Mouse (Mus musculus): Measurements from ENCODE around the gene Adap2.
"Not testable (repeated sequence)": the region's sequence is repeated elsewhere in the genome, so short reads cannot be mapped to it uniquely, and the experiment has no call there.

The Adap2 gene

GRCm38 (mm10) chr11:80153857-80154495 is at the start of gene Adap2:
Adap2 (plus strand) TSS chr11:80154105.
- no peak for DNase-seq (ENCODE audit: low read depth, low spot score)

GRCm38 (mm10) chr11:80104407-80104806 is 49.5 kb upstream of the Adap2 start:
- DNase-seq (ENCODE audit: low read depth, low spot score): no peak

DNA sequence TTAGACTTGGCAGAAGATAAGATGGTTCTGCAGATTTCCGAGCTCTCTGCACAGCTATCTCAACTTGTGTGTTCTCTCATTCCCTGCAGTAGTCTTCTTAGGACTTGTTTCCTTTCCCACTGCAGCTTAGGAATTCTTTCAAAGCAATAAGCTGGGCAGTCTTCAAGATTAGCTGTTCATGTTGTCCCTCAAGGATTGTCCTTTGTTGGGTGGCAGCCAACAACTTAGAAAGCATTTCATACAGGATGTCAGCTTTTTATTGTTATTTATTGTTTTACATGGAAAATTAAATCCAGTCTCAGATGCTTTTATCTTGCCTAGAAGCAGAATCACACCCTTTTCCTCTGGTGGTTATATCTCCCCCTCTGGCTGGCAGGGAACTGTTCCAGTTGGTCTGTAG is 37.5 kb upstream of the Adap2 start:
- no peak for DNase-seq (ENCODE audit: low read depth, low spot score)

DNA sequence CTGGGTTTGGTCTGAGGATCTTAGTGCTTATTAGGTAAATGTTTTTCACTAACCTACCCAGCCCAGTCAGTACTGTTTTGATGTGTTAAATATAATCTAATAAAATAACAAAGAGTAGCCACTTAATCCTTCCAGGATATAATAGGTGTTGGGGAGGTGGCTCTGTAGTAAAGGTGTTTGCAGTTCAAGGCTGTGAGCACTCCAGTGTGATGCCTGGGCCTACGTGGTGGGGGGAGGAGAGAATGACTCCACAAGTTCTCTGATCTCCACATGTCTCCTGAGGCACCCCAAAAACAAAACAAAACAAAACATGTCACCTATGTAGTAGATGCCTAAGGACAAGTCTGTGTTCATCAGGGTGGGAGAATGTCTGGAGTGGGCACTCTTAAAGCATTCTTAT is 21.9 kb upstream of the Adap2 start:
- DNase-seq (ENCODE audit: low read depth, low spot score): no peak

DNA sequence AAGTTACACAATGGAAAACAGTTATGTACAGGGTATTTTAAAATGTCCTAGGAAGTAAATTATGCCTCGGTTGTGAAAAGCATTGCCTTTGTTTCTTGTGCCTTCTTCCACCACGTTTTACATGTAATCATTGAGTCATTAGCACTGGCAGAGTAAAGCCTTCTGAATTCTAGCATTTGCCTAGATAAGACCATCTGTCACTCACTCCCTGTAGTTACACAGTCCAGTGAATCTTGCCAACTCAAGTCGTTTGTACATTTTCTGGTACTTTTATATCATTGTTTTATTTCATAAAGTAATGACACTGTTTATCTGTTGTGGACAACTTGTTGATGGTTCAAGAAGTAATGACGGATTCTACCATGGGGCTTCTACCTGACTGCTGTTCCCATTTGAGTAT is 19.2 kb upstream of the Adap2 start:
- DNase-seq (ENCODE audit: low read depth, low spot score): no peak

DNA sequence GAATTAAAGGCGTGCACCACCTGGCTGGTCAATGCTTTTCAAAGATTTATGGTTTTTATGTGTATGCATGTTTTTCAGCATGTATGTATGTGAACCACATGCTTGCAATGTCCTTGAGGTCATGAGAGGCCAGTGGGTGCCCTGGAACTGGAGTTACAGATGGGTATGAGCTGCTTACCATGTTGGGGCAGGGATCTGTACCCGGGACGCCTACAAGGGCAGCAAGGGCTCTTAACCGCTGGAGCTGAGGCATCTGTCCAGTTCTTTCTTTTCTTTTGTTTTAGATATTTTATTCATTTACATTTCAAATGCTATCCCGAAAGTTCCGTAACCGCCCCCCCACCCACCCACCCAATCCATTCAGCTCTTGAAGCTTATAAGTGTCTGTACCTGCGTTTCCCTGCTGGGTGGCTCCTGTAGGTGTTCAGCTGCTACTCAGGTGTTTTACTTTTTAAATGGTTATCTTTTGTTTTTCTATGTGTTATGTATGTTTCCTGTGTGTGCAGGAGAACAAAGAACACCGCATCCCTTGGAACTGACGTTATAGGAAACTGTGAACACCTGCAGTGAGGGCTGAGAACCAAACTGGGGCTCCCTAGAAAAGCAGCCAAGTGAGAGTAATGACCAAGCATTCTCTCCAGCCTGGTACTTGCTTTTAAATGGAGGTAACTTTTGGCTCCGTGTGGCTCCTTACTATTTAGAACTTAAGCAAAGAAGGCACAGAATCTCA is 17.8 kb upstream of the Adap2 start:
- DNase-seq (ENCODE audit: low read depth, low spot score): no peak

- no peak for DNase-seq (ENCODE audit: low read depth, low spot score)
These were observed 17.1 kb upstream of the Adap2 start for GRCm38 (mm10) chr11:80136786-80137185.

GRCm38 (mm10) chr11:80137773-80138172 is 16.1 kb upstream of the Adap2 start:
- DNase-seq (ENCODE audit: low read depth, low spot score): no peak

DNA sequence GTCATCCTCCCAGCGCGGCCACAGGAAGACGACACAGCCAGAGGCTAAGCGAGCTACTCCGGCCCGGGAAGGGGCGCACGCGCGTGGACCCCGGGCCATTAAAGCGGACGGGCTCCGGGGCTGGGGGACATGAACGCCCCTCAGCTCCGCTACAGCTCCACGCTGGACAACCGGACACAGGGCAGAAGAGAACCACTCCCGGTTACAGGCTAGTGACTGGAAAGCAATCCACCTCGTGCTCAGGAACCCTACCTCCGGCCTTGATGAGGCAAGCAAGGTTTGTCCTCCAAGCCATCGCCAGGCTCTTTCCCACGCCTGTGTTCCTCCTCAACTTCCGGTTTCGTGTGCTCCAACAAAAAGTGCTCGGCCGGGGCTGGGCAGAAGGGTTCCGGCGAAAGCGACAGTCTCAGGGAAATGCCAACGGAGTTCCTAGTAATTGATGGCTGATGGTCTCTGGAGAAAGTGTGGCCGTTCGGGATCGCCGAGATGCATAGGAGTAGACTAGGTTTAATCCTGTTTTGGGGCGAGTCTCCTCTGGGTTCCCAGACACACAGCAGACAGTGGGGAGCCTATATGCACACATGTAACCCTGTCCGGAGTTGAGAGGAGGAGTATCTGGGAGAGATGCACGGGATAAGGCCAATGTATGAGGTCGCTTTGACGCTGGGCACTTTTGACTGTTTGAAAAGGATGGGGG is 11.9 kb upstream of the Adap2 start, which contains the start of gene Tefm:
Gene Tefm, minus strand, starts transcription at position 351 of the 697 bp plus-strand sequence.
- DNase-seq (ENCODE audit: low read depth, low spot score): peak; percentile 86

- no peak for DNase-seq (ENCODE audit: low read depth, low spot score)
These were observed 11.0 kb upstream of the Adap2 start for GRCm38 (mm10) chr11:80142872-80143271.

GRCm38 (mm10) chr11:80145787-80146275 is 8.1 kb upstream of the Adap2 start:
- no peak for DNase-seq (ENCODE audit: low read depth, low spot score)

GRCm38 (mm10) chr11:80147748-80148147 is 6.2 kb upstream of the Adap2 start:
- DNase-seq (ENCODE audit: low read depth, low spot score): no peak

GRCm38 (mm10) chr11:80148313-80148712 is 5.6 kb upstream of the Adap2 start:
- no peak for DNase-seq (ENCODE audit: low read depth, low spot score)

DNA sequence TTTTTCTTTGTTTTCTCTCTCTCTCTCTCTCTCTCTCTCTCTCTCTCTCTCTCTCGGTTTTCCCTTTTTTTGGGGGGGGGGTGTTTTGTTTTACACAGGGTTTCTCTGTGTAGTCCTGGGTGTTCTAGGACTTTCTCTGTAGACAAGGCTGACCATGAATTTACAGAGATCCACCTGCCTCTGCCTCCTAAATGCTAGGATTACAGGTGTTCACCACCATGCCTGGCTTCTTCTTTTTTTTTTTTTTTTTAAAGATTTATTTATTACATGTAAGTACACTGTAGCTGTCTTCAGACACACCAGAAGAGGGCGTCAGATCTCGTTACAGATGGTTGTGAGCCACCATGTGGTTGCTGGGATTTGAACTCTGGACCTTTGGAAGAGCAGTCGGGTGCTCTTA is 4.9 kb upstream of the Adap2 start:
- not testable (repeated sequence) for DNase-seq (ENCODE audit: low read depth, low spot score)

DNA sequence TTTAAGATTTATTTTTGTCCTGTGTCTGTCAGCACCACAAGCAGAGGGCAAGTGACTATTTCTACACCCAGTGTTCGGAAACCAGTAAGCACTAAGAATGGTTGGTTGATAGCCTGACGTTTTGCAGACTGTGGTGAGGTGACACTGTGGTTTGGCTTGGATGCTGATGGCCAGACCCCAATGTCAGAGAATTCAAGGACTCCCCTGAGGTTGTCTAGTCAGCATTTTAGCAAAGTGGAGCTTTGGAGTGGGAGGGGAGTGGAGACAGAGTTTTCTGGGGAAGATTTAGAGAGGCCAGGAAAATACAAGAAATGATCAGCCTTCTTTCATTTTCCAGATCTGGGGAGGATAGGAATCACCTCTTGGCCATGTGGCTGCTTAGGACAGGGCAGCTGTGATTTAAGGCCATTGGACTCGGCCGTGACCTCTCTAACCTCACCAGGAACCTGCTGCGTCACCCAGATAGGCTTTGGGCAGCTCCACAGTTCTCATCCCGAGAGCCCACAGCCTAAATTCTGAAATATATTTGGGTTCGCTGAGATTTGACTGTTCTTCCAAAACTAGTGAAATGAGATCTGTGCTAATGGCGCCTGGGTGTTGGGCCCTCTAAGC is 4.4 kb upstream of the Adap2 start:
- no peak for DNase-seq (ENCODE audit: low read depth, low spot score)

DNA sequence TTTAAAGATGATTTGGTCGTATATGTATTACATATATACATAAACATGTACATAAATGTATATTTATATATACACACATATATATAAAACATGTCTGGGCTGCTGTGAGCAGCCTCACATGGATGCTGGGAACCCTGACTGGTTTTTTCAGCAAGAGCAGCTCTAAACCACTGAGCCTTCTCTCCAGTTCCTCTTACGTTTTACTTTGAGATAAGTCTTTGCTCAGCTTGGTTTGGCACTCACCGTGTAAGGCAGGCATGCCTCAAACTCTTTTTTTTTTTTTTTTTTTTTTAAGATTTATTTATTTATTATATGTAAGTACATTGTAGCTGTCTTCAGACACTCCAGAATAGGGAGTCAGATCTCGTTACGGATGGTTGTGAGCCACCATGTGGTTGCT is 3.3 kb upstream of the Adap2 start:
- DNase-seq (ENCODE audit: low read depth, low spot score): no peak

DNA sequence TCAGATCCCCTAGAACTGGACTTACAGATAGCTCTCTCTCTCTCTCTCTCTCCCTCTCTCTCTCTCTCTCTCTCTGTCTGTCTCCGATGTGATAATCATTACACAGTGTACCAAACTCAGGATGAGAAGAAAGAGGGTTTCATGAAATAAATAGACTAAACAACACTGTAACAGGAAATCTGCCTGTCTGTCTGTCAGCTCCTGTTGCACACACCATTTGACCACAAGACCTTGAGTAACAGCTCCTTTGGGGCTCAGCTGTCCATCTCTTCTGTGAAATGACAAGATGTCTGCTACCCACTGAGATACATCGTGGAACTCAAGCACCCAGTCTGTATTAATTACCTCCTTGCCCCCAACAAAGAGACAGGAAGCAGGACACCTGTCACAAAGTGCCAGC is 2.4 kb upstream of the Adap2 start:
- no peak for DNase-seq (ENCODE audit: low read depth, low spot score)

DNA sequence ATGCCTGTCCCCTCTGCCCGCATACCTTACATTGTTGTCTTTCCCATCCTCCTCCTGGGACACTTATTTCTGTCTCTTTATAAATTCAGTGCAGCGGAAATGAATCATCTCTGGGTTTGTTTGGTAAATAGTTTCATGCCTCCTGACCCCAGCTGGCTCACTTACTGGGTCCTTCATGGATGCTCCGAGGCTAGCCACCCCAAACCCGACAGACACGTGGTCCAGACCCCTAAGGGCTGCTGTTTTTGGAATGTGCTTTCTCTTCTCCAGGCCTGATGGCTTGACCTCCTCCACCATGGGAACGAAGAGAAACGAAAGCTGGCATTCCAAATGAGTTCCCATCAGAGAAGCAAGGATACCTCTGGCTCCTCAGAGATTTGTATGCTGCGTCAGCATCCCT is 1.5 kb upstream of the Adap2 start:
- DNase-seq (ENCODE audit: low read depth, low spot score): no peak

DNA sequence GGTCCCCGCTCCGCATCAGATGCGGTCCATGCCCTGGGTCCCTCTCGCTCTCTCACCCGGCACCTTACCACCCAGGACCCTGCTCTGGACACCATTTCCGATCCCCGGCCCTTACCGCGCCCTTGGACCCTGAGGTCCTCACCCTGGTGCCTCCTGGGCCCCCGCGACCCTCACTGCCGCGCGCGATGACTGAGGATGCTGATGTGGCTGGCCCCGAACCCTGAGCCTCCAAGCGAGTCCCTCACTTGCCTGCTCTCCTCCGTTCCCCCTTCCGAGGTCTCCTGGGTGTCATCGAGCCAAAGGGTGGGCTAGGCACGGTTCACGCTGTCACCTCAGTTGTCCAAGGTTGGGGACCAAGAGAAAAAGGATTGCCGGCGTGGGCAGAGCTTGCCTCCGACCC is 596 bp downstream of the Adap2 start:
- DNase-seq (ENCODE audit: low read depth, low spot score): no peak

DNA sequence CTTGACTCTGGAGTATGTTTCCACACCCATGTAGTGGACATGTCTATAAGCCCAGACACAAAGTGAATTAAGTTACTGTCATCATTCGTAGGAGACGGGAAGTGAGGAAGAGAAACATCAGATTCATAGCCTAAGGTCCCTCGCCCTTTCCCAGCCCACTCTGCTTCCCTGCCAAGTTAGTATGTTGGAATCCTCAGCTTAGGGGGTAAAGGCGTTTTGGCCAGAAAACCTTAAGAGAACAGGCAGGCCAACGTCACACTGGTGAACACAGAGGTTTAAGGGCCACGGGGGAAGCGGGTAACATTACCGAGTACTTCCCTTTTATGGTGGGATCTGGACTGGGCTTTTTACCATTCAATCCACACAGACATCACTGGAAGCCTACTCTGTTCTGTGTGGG is 1.6 kb downstream of the Adap2 start:
- DNase-seq (ENCODE audit: low read depth, low spot score): no peak

DNA sequence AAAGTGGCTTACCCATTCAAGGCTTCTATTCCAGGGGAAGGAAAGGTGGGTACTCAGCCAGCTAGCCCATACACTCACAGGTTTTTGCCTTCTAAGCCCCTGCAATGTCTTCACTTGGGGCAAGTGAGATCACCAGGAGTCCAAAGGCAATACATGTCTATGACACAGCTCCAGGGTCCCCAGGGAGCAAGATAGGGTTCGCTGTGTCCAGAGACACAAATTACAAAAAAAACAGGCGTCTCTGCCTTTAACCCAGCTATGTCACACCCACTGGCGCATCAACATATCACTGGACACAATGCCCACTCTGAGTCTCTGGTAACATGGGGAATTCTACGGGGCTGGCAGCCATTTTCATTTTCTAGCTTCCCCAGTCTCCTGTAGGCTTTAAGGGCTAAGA is 2.1 kb downstream of the Adap2 start:
- no peak for DNase-seq (ENCODE audit: low read depth, low spot score)

DNA sequence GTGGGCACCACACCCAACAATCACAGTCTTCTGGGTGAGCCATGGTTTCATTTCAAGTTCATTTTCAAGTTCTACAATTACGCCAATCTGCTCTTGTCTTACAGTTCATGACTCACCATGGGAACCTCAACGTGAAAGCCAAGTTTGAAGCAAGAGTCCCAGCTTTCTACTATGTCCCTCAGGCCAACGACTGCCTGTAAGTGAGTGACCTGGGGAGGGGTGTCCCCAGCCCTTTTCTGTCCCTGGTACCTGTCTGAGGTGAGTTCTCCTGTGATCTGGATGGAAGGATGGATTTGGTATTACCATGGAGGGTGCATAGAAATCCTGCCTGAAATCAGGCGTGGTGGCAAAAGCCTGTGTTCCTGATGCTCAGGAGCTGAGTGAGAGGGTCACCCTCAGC is 2.9 kb downstream of the Adap2 start:
- DNase-seq (ENCODE audit: low read depth, low spot score): no peak

Measured in telencephalon, adult 2 months (tissue).